Mouse (Mus musculus) cerebral cortex, adult 2 months (tissue): ENCODE measurements around the gene Gm9944.

Experiments used
- WGBS: fragments of 180-500 bp; shearing (Covaris S2); methylation state at CpG from one replicate; pipeline ENCODE4 v1.1.7; 2018; 5-methylcytosine and 5-hydroxymethylcytosine counted together

Gene Gm9944

DNA sequence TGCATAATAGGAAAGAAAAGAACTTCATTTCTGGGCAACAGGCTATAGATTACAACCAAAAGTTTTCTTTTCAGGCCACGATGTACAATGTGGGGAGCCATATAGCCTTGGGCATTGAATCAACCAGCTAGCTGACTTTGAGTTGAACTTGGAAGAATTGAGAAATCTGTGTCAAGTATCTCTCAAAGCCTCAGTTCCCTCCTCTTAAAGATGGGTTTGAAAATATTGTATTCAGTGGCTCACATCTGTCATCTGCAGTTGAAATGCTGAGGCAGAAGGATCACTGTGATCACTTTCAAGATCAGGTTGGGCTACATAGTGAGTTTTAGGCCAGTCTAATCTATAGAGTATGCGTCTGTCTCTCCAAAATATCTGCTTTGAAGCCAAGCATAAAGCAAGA, at the start of gene Gm9944:
Gene Gm9944 (minus strand): TSS at position 101 of the 400 bp plus-strand sequence.
- WGBS: 59% methylated on average over 2 of the region's 2 CpGs

DNA sequence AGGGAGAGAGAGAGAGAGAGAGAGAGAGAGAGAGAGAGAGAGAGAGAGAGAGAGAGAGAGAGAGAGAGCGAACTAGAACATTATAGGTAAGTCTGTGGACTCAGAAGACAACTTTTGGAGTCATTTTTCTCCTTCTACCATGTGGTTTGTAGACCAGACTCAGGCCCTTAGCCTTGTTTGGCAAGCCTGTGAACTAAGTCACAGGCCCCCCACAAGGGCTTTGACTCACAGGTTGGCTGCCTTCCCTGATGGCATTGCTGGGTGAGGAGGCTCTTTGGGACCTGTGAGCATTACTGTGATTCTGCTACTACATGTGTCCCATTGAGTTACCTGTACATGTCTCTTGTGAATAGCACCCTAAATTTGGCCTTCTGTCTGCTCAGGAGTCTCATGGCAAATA, 15.0 kb upstream of the Gm9944 start:
- 71% methylated on average over 1 of the region's 1 CpGs for WGBS

DNA sequence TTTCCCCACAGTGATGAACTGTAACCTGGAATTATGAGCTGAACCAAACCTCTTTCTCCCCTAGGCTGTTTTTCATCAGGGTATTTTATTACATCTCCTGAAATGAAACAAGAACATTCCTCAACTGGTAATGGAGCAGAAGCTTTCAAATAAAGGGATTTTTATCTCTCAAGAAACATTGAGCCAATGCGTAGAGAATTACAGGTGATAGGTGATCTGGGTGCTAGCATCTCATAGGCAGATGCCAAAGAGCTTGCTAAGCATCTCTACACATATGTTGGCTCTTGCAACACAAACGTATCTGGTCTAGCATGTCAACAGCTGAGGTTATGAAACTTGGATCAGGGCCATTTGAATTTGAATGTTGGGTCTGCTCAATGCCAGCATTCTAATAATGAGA, 12.1 kb upstream of the Gm9944 start:
- 73% methylated on average over 2 of the region's 2 CpGs for WGBS

DNA sequence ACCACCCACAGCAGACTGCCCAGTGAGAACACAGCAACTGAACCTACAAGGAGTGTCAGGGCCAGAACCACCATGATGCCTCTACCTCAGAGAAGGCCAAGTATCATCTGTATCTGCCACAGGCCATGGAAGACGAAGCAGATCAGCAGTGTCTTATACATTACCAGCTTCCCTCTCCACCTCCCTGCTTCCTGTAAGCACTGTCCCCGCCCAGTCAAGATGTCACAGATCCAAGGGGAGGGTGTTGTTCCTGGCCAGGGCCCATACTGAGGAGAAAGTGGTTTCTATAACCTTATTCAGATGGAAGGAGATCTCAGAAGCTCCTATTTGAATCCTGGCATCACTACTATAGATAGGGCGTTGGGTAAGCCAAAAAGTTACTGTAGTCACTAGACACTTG, 10.5 kb upstream of the Gm9944 start, which contains the start of gene Aadacl3:
Gene Aadacl3 (minus strand): TSS at position 101 of the 400 bp plus-strand sequence.
- 52% methylated on average over 3 of the region's 3 CpGs for WGBS

DNA sequence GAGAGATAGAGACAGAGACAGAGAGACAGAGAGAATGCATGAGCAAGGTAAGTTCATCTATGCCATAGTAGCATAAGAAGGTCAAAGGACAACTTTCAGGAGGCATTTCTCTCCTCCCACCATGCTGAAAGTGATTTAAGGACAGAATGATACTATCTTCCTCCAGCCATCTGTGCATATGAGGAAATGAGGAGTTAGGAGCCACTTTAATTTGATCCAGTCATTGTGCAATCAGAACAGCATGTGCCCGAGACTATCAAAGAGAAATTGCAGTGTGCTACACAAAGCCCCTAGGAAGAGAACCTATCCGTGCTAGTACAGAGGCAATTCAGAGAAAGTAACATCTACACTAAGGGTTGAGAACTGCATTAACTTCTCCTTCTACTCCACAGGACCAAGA, 4.6 kb downstream of the Gm9944 start:
- WGBS: 90% methylated on average over 2 of the region's 2 CpGs

DNA sequence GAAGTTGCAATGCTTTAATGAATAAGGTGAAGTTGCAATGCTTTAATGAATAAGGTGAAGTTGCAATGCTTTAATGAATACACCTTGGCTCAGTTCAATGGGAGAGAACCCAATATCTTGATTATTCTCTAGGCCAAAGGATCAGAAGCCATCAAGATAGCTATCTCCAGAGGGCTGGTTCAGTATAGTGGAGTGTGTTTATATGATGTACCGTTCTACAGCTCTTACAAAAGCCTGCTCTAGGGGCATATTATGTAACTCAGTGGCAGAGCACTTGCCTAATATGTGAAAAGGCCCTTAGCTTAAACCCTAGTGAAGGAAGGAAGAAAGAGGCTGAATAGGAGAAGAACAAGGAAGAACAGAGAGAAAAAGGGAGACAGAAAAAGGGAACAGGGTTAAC, 11.5 kb downstream of the Gm9944 start:
- 74% methylated on average over 1 of the region's 1 CpGs for WGBS

DNA sequence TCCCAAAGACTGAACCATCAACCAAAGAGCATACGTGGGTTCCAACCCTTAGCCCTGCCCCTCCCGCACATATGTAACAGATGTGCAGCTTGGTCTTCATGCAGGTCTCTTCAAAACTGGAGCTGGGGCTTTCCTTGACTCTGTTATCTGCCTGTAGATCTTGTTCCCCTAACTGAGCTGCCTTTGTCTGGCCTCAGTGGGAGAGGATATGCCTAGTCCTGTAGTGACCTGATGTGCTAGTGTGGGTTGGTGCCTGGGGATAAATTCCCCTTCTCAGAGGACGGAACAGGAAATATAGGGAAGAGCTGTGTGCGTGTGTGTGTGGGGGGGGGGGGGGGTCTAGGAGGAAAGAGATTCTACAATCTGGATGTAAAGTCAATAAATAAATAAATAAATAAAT, 12.0 kb downstream of the Gm9944 start:
- WGBS: 86% methylated on average over 4 of the region's 4 CpGs

DNA sequence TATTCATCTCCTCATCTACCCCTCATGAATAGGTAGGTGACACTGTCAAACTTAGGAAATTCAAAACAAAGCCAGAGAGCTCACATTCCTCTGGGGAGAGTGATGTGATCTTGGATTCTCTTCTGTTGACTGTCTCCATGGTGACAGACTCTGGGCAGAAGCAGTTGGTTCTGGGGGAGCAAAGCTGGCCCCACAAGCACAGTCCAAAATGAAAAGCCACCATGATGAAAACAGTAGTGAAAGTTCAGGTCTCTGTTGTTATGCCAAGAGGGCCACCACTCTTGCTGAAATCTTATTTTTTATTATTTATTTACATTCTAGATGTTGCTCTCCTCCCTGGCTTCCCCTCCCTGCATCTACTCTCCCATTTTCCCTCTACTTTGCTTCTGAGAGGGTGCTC, 14.4 kb downstream of the Gm9944 start, which contains the start of gene 1700012P22Rik:
Gene 1700012P22Rik (minus strand): TSS at position 101 of the 400 bp plus-strand sequence.

DNA sequence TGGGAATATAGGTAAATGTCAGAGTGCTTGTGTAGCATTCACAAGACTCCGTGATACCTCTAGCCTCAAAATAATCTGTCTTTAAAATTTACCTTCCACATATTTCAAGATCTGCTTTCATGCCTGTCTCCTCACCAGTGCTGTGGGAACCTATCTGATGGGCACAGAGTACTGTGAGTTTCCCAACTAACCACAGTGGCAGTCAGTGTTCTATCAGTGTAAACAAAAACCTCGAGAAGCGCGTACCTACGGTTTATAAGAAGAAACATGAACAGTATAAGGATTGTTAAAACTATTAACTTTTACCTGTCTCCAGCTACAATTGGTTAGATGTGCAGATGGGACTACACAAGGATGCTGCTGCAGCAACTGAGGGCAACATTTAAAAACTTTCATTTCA, 19.9 kb downstream of the Gm9944 start:
- WGBS: 87% methylated on average over 5 of the region's 5 CpGs

DNA sequence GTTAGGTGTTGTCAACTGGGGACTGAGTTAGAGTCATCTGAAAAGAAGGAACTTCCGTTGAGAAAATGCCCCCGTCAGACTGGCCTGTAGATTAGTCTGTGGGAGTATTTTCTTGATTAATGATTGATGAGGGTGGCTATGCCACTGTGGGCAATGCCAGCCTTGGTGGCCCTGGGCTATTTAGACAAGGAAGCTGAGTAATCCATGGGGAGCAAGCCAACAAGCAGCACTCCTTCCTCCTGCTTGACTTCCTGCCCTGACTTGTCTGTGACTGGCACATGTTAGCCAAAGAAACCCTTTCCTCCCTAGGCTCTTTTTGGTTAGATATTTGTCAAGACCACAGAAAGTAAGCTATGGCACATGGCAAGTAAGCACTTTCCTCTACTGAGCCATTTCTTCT, 22.4 kb downstream of the Gm9944 start:
- 79% methylated on average over 2 of the region's 2 CpGs for WGBS

DNA sequence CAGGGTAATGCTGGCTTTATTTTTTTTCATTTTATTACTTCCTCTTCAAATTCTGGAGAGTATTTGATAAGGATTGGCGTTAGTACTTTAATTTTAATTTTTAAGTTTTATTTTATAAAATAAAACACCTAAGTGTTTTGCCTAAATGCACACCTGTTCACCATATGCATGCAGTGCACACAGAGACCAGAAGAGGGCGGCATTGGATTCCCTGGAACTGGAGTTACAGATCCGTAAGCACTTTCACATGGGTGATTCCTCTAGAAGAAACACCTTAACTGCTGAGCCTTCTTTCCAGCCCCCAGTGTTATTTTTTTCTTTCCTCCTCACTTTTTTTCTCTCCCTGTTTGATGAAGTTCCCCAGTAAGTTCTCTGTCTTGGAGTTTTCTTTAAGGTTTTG, 24.2 kb downstream of the Gm9944 start:
- WGBS: 18% methylated on average over 3 of the region's 3 CpGs

DNA sequence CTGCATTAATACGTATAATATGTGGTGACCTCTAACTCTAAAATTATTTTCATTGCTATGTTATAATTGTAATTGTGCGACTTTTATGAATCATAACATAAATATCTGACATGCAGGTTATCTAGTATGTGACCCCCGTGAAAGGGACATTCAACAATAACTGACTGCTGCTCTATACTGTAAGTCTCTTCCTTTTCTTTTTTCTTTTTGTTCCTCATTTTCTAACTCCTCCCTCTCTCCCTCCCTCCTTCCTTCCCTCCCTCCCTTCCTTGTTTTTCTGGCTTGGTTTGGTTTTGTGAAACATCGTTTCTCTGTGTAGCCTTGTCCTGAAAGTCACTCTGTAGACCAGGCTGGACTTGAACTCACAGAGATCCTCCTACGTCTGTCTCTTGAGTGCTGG, 28.5 kb downstream of the Gm9944 start:
- WGBS: 70% methylated on average over 5 of the region's 5 CpGs

DNA sequence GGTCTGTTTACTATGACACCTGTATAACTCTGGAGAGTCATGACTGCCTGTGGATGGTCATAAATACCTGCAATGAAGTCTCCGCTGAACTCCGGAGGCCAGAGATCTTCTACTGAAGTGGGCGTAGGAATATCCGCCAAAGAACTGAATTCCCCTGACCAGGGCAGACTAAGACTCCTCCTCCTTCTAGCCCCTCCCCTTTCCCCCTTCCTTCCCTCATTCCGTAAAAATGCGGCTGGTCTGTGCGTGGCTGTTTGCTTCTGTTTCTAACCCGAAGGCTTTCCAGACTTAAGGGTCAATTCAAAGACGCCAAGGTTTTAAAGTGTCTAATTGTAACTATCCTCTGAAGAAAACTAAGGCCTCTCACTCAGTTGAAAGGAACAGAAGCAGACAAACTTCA, 44.8 kb downstream of the Gm9944 start, which contains the start of gene Pramef12:
Gene Pramef12 (minus strand): TSS at position 175 of the 400 bp plus-strand sequence.
- WGBS: 78% methylated on average over 9 of the region's 9 CpGs

DNA sequence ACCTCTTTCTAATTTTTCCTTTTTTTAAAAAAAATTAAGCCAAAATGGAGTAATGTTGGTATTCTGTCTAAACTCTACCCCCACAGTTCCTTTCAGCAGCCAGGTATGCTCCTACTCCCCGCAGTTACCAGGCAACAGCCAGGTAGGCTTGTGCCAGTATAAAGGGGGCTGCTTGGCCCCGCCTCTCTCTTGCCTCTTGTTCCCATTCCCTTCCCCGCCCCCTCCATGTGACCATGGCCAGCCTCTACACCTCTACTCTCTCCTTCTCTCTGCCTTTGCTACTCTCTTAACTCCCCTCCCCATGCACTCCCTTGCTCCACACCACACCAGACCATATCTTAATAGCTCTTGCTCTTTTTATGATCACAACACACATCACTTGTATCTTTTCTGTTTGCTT, 46.9 kb downstream of the Gm9944 start:
- WGBS: 76% methylated on average over 3 of the region's 3 CpGs

DNA sequence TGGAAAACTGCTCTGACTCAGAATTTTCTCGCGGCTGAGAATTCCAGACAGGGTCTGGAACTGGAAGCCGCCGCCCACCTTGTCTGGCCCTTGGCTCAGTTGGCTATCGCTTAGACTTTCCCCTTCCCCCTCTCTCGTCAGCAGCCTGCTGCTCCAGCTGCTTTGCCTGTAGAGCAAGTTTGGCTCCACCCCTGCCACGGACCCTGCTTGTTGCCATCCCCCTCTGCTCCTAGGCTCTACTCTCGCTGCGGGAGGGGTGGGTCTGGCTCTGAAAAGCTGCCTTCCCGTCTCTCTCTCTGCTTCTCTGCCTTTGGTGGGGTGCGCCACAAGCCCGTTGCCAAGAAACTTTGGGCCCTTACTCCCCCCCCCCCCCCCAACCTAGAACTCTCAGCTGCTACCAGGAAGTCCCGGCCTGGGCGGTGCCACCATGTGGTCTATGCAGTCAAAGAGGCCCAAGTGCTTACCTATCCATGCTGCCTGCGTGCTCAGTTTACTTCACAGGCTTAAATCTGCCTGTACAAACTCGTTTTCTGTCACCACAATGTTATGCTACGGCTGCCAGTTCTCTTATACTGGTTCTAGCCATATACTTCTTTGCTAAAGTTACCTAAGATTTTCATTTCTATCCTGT, 48.5 kb downstream of the Gm9944 start:
- WGBS: 8% methylated on average over 17 of the region's 17 CpGs
